Mouse (Mus musculus) T-cell, adult 66 days (primary cell): Measurements from ENCODE around the gene Slc9a6. TPM values are rescaled to one million over a fixed set of nuclear protein-coding genes. Genes with fewer than 3 reads are reported as not detected.

Experiments
- total RNA-seq, 2 experiments: library from RNA; stranded (reverse); gene quantifications; 3 replicates in 1 of 2; 4 replicates in 1 of 2; pipeline ENCODE4 v1.2.4; 2023

The Slc9a6 gene
- 10 to 100 TPM; 14.3 to 15.9 TPM for total RNA-seq

DNA sequence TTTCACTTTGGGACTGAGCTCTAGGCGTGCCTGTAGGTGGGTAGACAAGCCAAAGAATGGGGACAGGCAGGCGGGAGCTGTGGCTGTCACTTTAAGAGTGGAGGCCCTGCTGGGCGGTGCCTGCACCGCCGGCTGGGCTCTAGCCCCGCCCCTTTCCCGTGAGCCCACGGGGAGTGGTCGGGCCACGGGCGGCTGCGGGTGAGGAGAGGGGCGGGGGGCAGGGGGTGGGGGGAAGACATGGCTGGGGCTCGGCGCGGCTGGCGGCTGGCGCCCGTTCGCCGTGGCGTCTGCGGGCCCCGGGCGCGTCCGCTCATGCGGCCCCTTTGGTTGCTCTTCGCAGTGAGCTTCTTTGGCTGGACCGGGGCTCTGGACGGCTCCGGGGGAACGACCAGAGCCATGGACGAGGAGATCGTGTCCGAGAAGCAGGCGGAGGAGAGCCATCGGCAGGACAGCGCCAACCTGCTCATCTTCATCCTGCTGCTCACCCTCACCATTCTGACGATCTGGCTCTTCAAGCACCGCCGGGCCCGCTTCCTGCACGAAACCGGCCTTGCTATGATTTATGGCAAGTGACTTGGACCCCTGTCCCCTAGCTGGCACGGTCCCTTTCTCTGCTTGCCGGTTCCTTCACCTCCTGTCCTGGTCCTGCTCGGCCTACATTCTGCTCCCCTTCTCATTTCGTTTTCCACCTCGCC lies at the start of gene Slc9a6:
Gene Slc9a6, plus strand, starts transcription at position 135 of the 695 bp plus-strand sequence.

GRCm38 (mm10) chrX:56597887-56598640 lies 11.5 kb upstream of the Slc9a6 start, which contains the start of gene Mmgt1:
Gene Mmgt1, minus strand, starts transcription at chrX:56598069.

Other genes starting within 250 kb of the Slc9a6 start
- under 1 TPM; 0.62 to 0.96 TPM for gene Smim10l2a, start 235.2 kb upstream of the Slc9a6 start, total RNA-seq
- not detected for gene Gm2174, start 161.8 kb upstream of the Slc9a6 start, total RNA-seq
- 10 to 100 TPM; 48.0 to 50.9 TPM for gene Ints6l, start 154.9 kb upstream of the Slc9a6 start, total RNA-seq
- not detected for gene Gm10477, start 85.0 kb upstream of the Slc9a6 start, total RNA-seq
- not detected for gene Gm648, start 60.2 kb upstream of the Slc9a6 start, total RNA-seq
- 10 to 100 TPM; 11.3 to 11.4 TPM for gene Mmgt1, start 11.7 kb upstream of the Slc9a6 start, total RNA-seq
- gene Fhl1, start 122.0 kb downstream of the Slc9a6 start, total RNA-seq, result not detected
- 1 to 10 TPM in 1 of 2 experiments, under 1 TPM in 1; 0.27 to 1.4 TPM for gene Map7d3, start 212.6 kb downstream of the Slc9a6 start, total RNA-seq